Mouse (Mus musculus) right cerebral cortex, postnatal 25 days (tissue): ENCODE measurements at regions not wholly inside any gene's neighbourhood (a gene's known extent, or its start where the extent isn't known, plus 50 kb on each side); places are given as distances from the start of the nearest gene placed in this dataset.
A peak's percentile ranks its signal among the peaks of the same experiment; 100 is the strongest.

Experiments
- DNase-seq: peaks from one replicate; pipeline ENCODE4 v3.0.0; 2022

- DNase-seq, result no peak
Measured at GRCm38 (mm10) chr7:135889016-135889726, 173.0 kb upstream of the Mki67 start.

GRCm38 (mm10) chr7:135898876-135899275 lies 182.7 kb upstream of the Mki67 start:
- DNase-seq, result no peak

DNA sequence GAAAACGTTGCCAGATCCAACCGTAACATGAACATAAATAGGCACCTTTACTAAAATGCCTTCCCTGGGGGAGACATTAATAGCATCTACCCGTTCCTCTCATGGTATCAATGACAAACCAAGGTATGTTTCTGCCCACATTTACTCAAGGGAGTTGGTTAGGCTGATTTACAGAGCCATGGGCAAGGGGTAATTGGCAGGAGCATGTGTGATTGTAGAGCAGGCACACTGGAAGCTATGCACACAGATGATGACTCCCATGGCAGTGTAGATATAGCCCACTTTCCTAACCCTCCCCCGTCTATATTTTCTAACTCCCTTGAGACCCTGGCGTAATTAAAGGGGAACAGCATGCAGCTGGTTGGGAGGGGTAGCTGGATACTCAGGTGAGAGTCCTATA lies 183.6 kb upstream of the Mki67 start:
- DNase-seq, result no peak

- DNase-seq, result no peak
Measured at GRCm38 (mm10) chr7:135900861-135901321, 184.7 kb upstream of the Mki67 start.

DNA sequence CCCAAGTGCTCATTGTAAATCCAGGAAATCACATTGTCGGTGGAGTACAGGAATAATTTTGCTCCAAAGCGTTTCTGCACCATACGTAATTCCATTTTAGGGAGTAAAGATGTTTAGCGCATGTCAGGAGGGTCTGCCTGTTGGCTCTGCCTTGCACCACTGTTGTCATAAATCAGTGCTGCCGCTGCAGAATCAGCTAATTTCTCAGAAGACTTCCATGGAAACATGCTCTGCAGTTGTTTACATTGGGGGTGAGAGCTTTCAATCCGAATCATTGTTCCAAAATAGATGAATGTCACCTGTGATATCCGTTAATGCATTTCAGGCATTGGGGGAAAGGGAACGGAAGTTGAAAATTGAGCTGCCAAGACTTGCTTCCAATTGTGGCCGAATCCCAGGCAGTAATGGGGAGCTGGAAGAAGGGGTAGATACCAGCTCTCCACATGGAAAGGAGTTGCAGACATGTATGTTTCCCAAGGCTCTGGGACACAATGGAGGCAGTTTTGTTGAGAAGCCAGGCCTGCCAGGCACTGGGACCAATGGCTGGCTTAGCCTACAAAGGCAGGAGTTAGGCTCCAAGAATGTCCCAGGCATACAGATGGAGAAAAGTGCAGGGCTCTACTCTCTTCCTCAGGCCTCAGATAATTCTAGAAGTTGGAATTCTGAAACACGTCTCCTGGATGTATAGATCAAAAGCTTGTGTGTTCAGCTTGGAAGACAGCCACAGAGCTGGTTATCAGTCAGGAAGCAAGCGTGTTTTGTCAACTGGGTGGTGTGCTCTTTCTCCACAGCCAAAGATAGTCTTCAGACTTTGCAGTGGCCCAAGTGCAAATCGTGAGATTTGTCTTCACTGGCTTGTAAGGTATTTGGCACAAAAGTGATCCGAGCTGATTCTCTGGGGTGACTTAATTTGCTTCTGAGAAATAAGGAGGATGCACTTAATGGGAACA lies 186.2 kb upstream of the Mki67 start:
- DNase-seq, result no peak

DNA sequence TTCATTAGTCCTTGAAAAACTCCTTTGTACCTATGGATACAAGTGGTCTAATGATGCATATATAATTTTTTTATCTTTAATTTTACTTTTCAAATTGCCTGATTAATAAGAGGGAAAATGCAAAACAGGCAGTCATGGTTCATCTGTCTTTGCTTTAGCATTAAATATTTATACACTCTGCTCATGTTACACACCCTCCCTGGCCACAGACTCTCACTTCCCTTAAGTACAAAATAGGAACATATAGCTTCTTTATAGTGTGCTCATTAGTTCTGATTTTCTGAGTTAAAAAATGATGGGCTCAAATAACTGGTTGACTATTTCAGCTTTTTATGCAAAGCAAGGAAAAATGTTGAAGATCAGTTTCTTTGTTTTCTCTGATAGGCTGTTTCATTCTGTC lies 195.2 kb upstream of the Mki67 start:
- no peak for DNase-seq

DNA sequence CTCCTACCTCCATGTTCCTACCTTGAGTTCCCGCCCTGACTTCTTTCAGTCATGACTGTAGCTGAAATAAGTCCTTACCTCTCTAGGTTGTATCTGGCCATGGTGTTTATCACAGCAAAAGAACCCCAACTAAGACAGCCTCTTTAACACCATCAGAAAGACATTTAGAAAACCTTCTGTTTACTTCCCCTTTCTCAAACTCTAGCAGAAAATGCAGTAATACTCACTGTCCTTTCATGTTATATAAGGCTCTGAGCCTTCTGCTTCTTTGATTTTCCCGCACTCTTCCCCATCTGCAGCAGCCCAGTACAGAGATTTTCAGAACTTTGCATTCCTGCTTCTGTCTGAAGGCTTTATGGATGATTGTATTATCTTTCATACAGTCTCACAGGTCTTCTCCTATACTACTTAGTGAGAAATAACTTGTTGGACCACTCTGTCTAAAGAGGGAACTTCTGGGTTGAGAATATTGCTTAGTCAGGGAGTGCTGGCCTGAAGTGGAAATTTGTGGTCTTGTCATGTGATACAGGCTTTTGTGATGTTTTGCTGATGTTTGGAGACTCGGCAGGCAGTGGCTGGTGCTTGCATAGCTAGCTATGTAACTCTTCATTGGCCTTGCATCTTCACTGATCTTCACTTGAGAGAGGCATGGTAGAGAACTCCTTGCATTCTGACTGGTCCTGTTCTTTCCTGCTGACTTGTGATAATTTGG lies 197.9 kb upstream of the Mki67 start:
- DNase-seq, result no peak

- DNase-seq, result no peak
Measured at GRCm38 (mm10) chr7:135923876-135924275, 207.7 kb upstream of the Mki67 start.

GRCm38 (mm10) chr7:135924641-135925040 lies 208.5 kb upstream of the Mki67 start:
- no peak for DNase-seq

DNA sequence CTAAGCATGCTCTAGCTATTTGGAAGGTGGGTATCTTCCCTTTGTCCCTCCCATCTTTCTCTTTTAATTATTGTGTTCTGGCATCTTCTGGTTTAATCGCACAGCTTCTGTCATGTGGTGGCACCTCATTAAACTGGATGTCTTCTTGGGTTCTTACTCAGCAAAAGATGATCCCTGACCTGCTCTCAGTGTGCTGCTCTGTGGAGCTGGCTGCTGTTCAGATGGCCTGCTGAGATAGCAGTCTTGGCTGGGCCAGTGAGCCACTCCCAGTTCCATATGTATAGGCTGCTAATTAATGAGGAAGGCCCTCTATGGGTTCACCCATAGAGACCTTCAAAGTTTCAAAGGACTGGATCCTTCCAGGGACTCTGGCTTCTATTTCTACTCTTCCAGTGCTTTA lies 213.9 kb upstream of the Mki67 start:
- DNase-seq, result no peak

GRCm38 (mm10) chr7:135932595-135933175 lies 216.5 kb upstream of the Mki67 start:
- DNase-seq, result no peak

- DNase-seq, result no peak
Measured at GRCm38 (mm10) chr7:135935180-135935579, 219.0 kb upstream of the Mki67 start.

DNA sequence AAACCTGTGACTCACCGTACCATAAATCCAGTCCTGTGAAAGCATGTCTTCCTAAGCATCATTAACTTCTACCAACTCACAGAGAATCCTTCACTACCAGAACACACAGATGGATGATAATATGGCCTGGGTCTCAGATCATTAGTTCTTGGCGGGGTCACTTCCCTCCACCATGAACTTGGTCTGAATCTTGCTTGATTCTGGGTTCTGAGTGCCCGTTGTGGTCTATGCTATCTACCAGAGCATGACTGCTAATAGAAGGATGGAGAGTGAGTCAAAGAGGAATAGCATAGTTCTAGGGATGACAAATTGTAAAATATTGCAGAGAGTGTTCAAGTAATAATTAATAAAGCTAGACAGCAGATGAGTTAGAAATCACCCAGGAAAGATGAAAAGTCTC lies 221.3 kb upstream of the Mki67 start:
- no peak for DNase-seq

GRCm38 (mm10) chr7:135939341-135939740 lies 223.2 kb upstream of the Mki67 start:
- no peak for DNase-seq

DNA sequence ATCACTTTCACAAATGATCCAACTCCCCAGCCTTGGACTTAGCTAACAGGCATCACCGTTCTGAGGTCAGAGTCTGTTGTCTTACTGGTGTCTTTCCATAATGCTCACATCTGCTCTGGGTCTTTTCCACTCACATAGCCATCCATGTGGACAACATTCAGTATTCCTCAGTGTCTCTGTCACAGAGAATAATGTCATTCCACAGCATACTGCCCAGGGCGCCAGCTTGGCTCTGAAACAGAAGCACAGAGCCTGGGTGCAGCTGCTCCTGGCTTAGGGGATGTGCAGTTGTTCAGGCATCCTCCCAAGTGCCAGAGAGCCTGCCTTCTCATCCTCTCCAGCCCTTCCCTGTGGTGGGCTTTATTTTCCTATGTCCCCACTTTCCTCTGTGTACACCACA lies 226.7 kb upstream of the Mki67 start:
- DNase-seq, result no peak

GRCm38 (mm10) chr7:135946071-135946646 lies 230.0 kb upstream of the Mki67 start:
- peak; percentile 30 for DNase-seq

DNA sequence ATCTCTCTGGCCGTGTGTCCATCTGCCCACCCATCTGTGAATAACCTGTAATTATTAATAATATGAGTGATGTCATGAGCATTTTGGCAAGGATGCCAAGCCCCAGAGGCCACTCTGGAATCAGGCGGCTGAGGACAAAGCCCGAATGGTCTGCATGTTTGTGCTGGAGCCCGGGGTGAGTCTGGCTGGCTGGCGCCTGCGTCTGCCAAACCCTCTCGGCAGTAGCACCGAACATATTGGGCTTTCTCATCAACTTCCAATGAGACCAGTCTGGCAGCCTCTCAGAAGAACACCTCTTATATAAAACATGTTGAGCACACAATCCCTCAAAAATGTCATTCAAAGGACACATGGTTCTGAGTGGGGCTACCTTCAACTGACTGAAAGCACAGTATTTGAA lies 244.9 kb upstream of the Mki67 start:
- DNase-seq, result peak; percentile 42

DNA sequence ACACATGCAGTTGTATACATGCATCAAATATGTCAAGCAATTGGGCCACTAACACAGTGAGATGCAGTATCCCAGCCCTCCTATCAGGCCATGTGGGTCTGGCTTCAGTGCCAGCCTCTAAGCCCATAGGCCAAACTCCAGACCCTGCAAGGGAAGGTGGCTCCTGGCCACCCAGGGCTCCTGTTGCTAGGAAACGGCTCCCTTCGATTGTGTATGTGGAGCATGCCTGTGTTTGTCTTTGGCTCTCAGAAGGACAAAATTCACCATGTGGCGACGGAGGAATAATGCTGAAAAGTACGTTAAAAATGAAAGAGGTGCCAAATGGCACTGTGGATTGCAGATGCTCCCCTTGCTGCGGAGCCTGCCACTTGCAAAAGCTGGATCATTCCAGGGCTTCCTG lies 249.4 kb upstream of the Mki67 start:
- peak; percentile 14 for DNase-seq

DNA sequence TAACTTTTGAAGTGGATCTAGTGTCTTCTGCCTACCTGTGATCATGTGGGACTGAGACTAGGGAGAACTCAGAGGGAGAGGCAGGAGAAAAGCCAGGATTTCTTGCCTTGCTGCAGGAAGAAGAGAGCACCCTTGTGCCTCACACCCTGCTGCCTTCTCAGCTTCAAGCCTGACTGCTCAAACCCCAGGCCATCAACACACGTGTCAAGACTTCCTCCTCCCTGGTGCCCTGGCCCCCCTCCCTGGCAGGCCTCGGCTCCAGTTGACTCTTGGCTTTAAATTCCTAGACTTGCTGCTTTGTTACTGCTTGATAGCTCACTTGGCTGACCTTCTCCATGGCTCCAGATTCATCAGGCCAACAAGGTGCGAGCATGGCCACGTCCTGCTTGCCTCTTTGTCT lies 250.1 kb upstream of the Mki67 start:
- no peak for DNase-seq

DNA sequence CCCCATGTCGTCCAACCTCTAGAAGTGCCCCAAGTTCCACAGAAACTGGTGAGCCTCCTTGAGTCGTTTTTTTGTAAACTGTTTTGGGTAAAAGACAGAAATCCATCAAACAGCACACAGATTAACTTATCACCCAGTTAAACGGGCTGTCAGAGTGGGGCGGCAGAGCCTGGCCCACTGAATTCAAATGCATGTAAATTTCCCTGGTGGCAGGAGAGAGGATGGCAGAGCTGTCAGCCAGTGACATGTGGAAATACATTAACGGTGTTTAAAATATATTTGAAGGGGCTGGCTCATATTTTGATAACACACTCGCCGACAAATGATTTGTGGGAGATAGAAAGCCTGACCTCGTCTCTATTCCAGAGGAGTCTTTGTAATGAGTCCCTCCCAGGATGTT lies 252.5 kb upstream of the Mki67 start:
- no peak for DNase-seq

- DNase-seq, result no peak
Measured at GRCm38 (mm10) chr7:135986021-135986420, 269.9 kb upstream of the Mki67 start.

- no peak for DNase-seq
Measured at GRCm38 (mm10) chr7:135990321-135990720, 274.2 kb upstream of the Mki67 start.

DNA sequence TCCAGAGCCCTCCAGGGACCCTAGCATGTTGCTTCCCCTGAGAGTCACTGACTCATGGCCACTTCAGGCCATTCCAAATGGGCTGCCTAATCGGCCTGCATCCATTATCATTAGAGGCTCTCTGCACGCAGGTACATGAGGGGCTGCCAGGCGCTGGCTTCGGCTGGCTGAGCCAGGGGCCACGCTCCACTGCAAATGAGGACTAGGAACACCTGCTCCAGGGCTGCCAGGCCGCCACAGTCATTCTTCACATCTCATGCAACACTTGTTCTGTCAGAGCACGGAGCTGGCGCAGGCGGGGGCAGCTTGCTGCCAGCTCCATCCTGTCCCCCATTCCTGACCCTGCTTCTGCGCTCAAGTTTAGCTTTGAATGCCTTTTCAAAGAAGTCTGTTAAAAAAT lies 280.7 kb upstream of the Mki67 start:
- no peak for DNase-seq
